Mouse (Mus musculus): Measurements from ENCODE around the gene Gm10273. TPM values are rescaled to one million over a fixed set of nuclear protein-coding genes. Genes with fewer than 3 reads are reported as not detected.

Gm10273 gene
- total RNA-seq, 2 experiments from 2014 or later: 134 to 144 TPM

DNA sequence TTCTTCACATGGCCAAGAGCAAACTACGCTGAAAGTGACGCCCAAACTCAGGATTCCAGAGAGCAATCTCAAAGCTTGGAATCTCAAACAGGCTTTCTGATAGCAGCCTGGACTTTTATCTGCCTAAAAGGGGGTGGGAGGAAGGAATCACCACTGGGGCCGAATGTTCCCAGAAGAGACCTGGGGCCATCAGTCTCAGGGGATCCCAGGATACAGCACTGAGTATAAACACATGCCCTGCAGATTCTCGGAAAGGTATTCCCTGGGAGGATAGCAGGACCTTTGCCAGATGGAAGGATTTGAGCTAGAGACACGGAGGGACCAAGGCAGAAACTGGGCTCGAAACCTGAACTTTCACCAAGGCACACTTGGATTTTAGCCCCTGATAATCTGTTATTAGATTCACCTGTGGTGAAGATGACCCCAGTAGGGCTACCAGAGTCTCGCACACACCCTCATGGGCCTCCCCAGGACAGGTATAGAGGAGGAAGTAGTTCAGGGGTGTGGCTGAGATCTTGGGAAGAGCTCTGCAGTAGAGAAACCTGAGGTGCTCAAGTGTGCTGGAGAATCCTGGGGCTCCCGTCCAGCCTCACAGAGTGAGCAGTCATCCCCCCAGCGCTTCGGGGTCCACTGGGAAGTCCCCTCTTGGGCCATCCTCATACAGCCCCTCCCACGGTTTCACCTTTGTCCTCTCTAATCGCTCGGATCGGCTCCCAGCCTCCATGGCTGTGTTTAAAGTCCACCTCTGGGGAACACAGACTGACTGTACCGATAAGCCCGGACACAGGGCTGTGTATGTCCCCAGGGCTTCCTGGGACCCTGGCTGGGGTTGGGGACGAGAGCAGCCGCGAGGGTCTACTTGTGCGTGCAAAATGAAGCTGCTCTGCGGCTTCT lies 7.7 kb downstream of the Gm10273 start, which contains the start of gene Pla2g12b:
Gene Pla2g12b, plus strand, starts transcription at position 762 of the 894 bp plus-strand sequence.
- DNase-seq: no peak

GRCm38 (mm10) chr10:59403793-59404149 lies 8.3 kb downstream of the Gm10273 start:
- DNase-seq: no peak

GRCm38 (mm10) chr10:59408499-59408898 lies 13.1 kb downstream of the Gm10273 start:
- no peak for DNase-seq

GRCm38 (mm10) chr10:59410264-59410663 lies 14.8 kb downstream of the Gm10273 start:
- no peak for DNase-seq

DNA sequence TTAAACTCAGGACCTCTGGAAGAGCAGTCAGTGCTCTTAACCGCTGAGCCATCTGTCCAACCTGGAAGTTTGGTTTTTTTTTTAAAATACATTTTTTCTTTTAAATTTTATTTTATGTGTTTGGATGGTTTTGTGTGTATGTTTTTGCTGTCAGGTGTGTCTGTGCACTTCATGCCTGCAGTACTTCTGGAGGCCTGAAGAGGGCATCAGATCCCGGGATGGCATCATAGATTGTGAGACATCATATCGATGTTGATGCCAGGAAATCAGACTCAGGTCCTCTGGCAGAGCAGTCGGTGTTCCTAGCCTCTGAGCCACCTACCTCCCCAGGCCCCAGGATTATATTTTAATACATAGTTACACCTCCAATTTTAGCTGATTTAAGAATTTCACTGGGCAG lies 18.3 kb downstream of the Gm10273 start:
- no peak for DNase-seq

GRCm38 (mm10) chr10:59416623-59417022 lies 21.2 kb downstream of the Gm10273 start:
- no peak for DNase-seq

DNA sequence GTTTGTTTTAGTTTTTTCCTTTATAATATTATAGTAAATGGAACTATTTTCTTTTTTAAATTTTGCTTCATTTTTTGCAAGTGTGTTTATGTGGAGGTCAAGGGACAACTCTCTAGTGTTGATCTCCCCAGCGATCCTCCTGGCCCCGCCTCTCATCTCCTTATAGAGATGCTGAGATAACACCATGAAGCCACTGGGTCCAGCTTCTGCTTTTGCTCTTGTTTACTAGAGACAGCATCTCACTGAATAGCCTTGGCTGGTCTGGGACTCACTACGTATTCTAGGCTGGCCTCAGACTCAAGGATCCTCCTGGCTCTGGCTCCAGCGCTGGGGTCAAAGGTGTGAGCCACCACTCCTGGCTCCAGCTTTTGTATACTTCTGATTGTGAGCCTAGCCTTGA lies 24.1 kb downstream of the Gm10273 start:
- DNase-seq: no peak

DNA sequence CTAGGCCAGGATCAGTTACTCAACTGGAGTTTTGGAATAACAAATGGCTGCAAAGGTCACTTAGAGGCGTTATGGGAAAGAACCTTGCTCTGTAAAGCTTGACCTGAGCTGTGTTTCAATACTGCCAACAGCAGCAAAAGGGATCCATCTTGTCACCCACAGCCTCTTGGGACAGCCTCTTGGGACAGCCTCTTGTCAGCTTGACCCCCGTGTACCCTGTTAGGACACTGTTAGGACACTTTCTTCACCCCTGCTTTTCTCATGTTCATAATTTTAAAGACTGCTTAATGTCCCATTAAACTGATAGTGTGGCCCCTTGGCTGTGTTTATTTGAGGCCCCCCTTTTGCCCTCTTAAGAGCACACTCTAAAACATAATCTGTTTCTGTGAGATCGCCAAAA lies 29.0 kb downstream of the Gm10273 start:
- no peak for DNase-seq

GRCm38 (mm10) chr10:59425369-59425768 lies 29.9 kb downstream of the Gm10273 start:
- DNase-seq: peak; percentile 78

DNA sequence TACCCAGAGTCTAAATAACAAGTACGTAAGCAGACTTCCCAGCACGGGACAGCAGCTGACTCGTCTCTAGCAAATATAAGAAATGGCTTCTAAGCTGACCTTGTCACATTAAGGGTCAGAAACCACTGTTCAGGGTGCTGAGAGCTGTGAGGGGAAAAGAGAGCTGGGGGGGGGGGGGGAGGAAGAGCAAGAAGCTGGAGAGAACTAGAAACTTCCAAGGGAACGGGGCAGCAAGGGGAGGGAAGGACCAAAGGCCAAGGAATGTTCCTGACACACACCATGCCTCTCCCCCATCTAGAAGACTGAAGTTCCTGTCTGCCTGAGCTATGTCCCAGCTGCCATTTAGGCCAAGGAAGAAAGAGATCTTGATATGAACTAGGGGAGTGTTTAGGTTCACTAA lies 30.9 kb downstream of the Gm10273 start:
- no peak for DNase-seq

GRCm38 (mm10) chr10:59429448-59430135 lies 34.2 kb downstream of the Gm10273 start:
- DNase-seq: no peak

- DNase-seq: no peak
Observed at GRCm38 (mm10) chr10:59430701-59431218, 35.3 kb downstream of the Gm10273 start.

DNA sequence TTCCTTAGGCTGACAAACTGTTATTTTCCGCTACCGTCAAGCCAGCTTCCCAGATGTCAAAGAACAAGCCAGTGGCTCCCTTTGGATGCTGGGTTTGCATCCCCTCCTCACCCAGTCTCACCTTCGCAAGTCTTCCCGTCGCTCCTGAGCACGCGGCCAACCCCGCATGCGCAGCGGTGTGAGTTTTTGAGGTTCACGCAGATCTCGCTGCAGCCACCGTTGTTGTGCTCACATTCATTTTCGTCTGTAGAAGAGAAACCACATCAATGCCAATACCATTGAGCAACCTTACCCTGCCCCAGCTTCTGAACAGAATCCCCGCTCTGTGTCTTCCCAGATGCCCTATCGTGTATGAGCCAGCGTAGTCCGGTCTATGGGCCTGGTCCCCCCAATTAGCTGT lies 40.3 kb downstream of the Gm10273 start:
- DNase-seq: no peak

DNA sequence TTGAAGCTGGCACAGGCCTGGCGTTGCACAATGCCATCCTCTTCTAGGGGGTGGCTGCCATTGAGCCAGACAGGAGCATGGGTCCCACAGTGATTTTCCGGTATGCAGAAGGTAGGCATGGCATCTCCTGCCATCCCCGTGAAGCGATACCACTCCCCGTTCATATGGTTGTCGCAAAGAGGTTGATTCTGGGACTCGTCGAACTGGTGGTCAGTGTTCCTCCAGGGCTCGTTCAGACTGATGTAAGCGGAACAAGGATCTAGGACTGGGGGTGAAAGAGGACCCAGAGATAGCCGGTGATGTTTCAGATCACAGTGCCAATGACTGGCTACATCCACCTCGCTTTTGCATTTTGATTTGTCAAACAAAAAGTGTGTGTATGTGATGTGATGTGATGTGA lies 43.2 kb downstream of the Gm10273 start:
- DNase-seq: no peak

DNA sequence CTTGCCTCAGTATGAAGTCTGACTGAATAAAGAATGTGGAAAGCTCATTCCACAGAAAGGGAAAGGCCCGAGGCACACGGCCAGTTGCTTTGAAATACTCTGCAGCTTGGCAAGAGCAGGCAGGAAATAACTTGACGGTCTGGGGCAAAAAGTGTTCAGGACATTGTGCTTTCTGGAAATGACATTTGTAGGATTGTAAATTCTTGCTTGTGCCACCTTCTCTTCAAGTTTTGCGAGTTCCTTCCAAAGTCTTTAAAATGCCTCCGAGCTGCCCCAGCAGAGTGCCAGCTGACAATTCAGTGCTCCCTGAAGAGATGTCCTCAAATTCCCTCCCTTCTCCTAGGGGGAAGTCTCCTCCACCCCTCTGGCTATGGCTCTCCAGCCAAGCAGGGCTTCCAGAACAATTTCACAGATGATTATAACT lies 44.1 kb downstream of the Gm10273 start:
- DNase-seq: peak; percentile 67

GRCm38 (mm10) chr10:59440177-59440576 lies 44.7 kb downstream of the Gm10273 start:
- DNase-seq: no peak

GRCm38 (mm10) chr10:59441735-59442134 lies 46.3 kb downstream of the Gm10273 start, which contains the start of gene Oit3:
TSS of gene Oit3 (minus strand) at chr10:59441778.
- no peak for DNase-seq

- peak; percentile 37 for DNase-seq
Observed at GRCm38 (mm10) chr10:59443212-59443611, 47.8 kb downstream of the Gm10273 start.

DNA sequence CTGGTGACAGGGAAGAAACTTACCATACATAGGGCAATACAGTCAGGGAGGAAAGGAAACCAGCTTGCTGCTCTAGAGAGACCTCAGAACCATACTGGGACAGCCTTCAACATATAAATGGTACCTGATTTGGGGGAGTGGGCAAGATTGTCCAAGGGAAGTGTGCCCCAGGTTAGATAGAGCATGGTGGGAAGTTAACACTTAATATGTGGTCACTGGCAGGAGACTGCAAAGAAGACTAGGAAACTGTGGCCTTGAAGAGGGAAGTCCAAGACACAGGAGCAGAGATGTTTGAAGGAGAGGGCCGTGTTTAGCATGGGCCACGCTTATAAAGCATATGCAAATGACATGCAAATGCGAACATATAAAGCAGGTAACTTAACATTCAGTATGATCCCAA lies 48.7 kb downstream of the Gm10273 start:
- no peak for DNase-seq

DNA sequence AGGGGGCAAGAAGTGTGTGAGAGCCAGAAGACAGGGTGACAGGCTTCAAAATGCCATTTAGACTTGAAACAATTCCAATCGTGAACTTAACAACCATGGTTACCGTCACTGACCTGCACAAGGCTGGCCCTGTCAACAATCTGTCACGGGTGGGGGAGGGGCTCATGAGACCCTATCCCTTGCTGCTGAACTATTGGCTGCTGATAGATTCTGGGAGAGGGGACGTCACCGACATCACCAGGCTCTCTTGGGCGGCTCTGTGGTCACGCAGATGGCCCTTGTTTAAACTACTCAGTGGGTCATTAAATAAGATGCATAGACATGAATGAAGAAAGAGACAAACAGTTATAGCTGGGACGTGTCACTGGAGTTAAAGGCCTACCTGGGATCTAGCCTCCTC lies 49.2 kb downstream of the Gm10273 start:
- DNase-seq: no peak

All from heart, postnatal 4 days (tissue).